Mouse (Mus musculus) erythroblast, adult 5-6 weeks (primary cell): ENCODE results near the gene Stac3. TPM values are rescaled to one million over a fixed set of nuclear protein-coding genes. Genes with fewer than 3 reads are reported as not detected.
A peak's percentile ranks its signal among the peaks of the same experiment; 100 is the strongest.

Experiments used
- ATAC-seq: replicated peaks from 2 replicates; pipeline ENCODE4 v1.8.0; 2016; ENCODE audit warnings: moderate number of reproducible peaks, mild to moderate bottlenecking, moderate TSS enrichment, inconsistent platforms; ENCODE audit not compliant: poor library complexity, low FRiP score, severe bottlenecking
- total RNA-seq, 2 experiments: library from RNA; stranded (forward) in 1 of 2; stranded (reverse) in 1 of 2; fragments of 150-400 nt in 1 of 2; fragments of 200-764, 138-1000 nt in 1 of 2; gene quantifications; 2 replicates each; pipeline versions ENCODE4 v1.2.3 to v1.2.4; 2015 to 2017; ENCODE audit warnings: low replicate concordance in 2 of 2

Gene Stac3
- total RNA-seq, 2 experiments from 2014 or later, result not detected

DNA sequence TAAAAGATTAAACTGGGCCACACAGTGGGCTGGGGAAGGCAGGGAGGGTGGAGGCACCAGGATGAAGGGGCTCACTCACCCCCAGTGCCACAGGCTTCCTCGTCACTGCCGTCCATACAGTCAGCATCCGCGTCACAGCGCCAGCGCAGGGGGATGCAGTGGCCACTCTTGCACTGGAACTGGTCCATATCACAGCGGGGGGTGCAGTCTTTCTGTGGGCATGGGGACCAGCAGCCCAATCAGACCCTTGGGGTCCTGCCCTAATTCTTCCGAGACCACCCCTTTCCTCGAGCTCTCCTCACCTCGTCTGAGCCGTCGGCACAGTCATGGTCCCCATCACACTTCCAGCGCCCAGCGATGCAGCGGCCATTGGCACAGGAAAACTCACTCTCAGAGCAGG lies 46.8 kb downstream of the Stac3 start:
- no peak for ATAC-seq

GRCm38 (mm10) chr10:127549892-127550291 lies 48.4 kb downstream of the Stac3 start:
- ATAC-seq, result no peak

GRCm38 (mm10) chr10:127555703-127556102 lies 54.2 kb downstream of the Stac3 start:
- ATAC-seq, result peak; percentile 53

DNA sequence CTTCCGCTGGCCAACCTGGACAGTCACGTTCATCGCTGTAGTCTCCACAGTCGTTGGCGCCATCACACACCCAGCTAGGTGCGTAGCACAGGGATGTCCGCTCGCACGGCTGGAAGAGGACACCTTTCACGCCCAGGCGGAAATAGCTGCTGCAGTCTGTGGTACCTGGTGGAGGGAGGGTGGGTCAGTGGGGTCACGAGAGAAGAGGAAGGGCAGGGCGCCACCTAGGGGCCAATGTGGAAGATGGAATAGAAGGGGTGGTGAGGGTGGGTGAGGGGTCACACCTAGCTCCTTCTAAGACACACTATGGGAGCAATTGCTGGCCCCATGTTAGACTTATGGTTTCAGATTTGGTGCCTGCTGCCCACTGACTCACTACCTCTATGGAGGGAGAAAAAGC lies 55.9 kb downstream of the Stac3 start:
- ATAC-seq, result no peak

Other genes starting within 250 kb of the Stac3 start
- 0.42 TPM in 1 of 2 replicates, not detected in the other for gene Kif5a, start 238.3 kb upstream of the Stac3 start, total RNA-seq (2015; ENCODE audit: low replicate concordance)
- under 0.01 TPM in 1 of 2 replicates, not detected in the other for gene Kif5a, start 238.3 kb upstream of the Stac3 start, total RNA-seq (2017; ENCODE audit: low replicate concordance)
- gene Dctn2, start 235.3 kb upstream of the Stac3 start, total RNA-seq (2015; ENCODE audit: low replicate concordance), result 32.5 and 59.1 TPM in 2 replicates
- 73.0 and 77.9 TPM in 2 replicates for gene Dctn2, start 235.3 kb upstream of the Stac3 start, total RNA-seq (2017; ENCODE audit: low replicate concordance)
- gene Mbd6, start 212.7 kb upstream of the Stac3 start, total RNA-seq (2015; ENCODE audit: low replicate concordance), result 22.4 and 33.0 TPM in 2 replicates
- gene Mbd6, start 212.7 kb upstream of the Stac3 start, total RNA-seq (2017; ENCODE audit: low replicate concordance), result 6.1 and 7.1 TPM in 2 replicates
- 35.1 and 38.8 TPM in 2 replicates for gene Mars, start 189.9 kb upstream of the Stac3 start, total RNA-seq (2015; ENCODE audit: low replicate concordance)
- 43.5 and 45.6 TPM in 2 replicates for gene Mars, start 189.9 kb upstream of the Stac3 start, total RNA-seq (2017; ENCODE audit: low replicate concordance)
- gene Arhgap9, start 179.7 kb upstream of the Stac3 start, total RNA-seq (2015; ENCODE audit: low replicate concordance), result 19.9 and 21.1 TPM in 2 replicates
- 14.6 and 18.7 TPM in 2 replicates for gene Arhgap9, start 179.7 kb upstream of the Stac3 start, total RNA-seq (2017; ENCODE audit: low replicate concordance)
- not detected in 2 replicates for gene Gli1, start 159.7 kb upstream of the Stac3 start, total RNA-seq (2015; ENCODE audit: low replicate concordance)
- not detected in 2 replicates for gene Gli1, start 159.7 kb upstream of the Stac3 start, total RNA-seq (2017; ENCODE audit: low replicate concordance)
- gene Inhbe, start 147.3 kb upstream of the Stac3 start, total RNA-seq (2015; ENCODE audit: low replicate concordance), result not detected in 2 replicates
- gene Inhbe, start 147.3 kb upstream of the Stac3 start, total RNA-seq (2017; ENCODE audit: low replicate concordance), result not detected in 2 replicates
- gene Inhbc, start 131.3 kb upstream of the Stac3 start, total RNA-seq (2015; ENCODE audit: low replicate concordance), result not detected in 2 replicates
- gene Inhbc, start 131.3 kb upstream of the Stac3 start, total RNA-seq (2017; ENCODE audit: low replicate concordance), result not detected in 2 replicates
- gene R3hdm2, start 121.4 kb upstream of the Stac3 start, total RNA-seq (2015; ENCODE audit: low replicate concordance), result 25.7 and 34.9 TPM in 2 replicates
- gene R3hdm2, start 121.4 kb upstream of the Stac3 start, total RNA-seq (2017; ENCODE audit: low replicate concordance), result 17.7 and 18.3 TPM in 2 replicates
- gene Ndufa4l2, start 13.3 kb downstream of the Stac3 start, total RNA-seq (2015; ENCODE audit: low replicate concordance), result not detected in 2 replicates
- not detected in 2 replicates for gene Ndufa4l2, start 13.3 kb downstream of the Stac3 start, total RNA-seq (2017; ENCODE audit: low replicate concordance)
- gene Shmt2, start 20.8 kb downstream of the Stac3 start, total RNA-seq (2015; ENCODE audit: low replicate concordance), result 17.9 and 19.9 TPM in 2 replicates
- gene Shmt2, start 20.8 kb downstream of the Stac3 start, total RNA-seq (2017; ENCODE audit: low replicate concordance), result 12.3 and 18.3 TPM in 2 replicates
- not detected in 2 replicates for gene Nxph4, start 32.9 kb downstream of the Stac3 start, total RNA-seq (2015; ENCODE audit: low replicate concordance)
- not detected in 2 replicates for gene Nxph4, start 32.9 kb downstream of the Stac3 start, total RNA-seq (2017; ENCODE audit: low replicate concordance)
- 11.9 and 14.0 TPM in 2 replicates for gene Lrp1, start 119.5 kb downstream of the Stac3 start, total RNA-seq (2015; ENCODE audit: low replicate concordance)
- 9.7 and 17.0 TPM in 2 replicates for gene Lrp1, start 119.5 kb downstream of the Stac3 start, total RNA-seq (2017; ENCODE audit: low replicate concordance)
- gene Stat6, start 141.3 kb downstream of the Stac3 start, total RNA-seq (2015; ENCODE audit: low replicate concordance), result 15.7 and 16.7 TPM in 2 replicates
- gene Stat6, start 141.3 kb downstream of the Stac3 start, total RNA-seq (2017; ENCODE audit: low replicate concordance), result 15.9 and 27.1 TPM in 2 replicates
- gene Nemp1, start 165.2 kb downstream of the Stac3 start, total RNA-seq (2015; ENCODE audit: low replicate concordance), result 11.0 and 13.2 TPM in 2 replicates
- gene Nemp1, start 165.2 kb downstream of the Stac3 start, total RNA-seq (2017; ENCODE audit: low replicate concordance), result 12.4 and 14.3 TPM in 2 replicates
- gene Nab2, start 166.9 kb downstream of the Stac3 start, total RNA-seq (2015; ENCODE audit: low replicate concordance), result 0.96 TPM in 1 of 2 replicates, not detected in the other
- gene Nab2, start 166.9 kb downstream of the Stac3 start, total RNA-seq (2017; ENCODE audit: low replicate concordance), result 0.60 TPM in 1 of 2 replicates, not detected in the other
- 0.42 TPM in 1 of 2 replicates, not detected in the other for gene Myo1a, start 203.5 kb downstream of the Stac3 start, total RNA-seq (2015; ENCODE audit: low replicate concordance)
- not detected in 2 replicates for gene Myo1a, start 203.5 kb downstream of the Stac3 start, total RNA-seq (2017; ENCODE audit: low replicate concordance)
- gene Tac2, start 222.8 kb downstream of the Stac3 start, total RNA-seq (2015; ENCODE audit: low replicate concordance), result 6.9 and 8.3 TPM in 2 replicates
- 3.3 and 4.5 TPM in 2 replicates for gene Tac2, start 222.8 kb downstream of the Stac3 start, total RNA-seq (2017; ENCODE audit: low replicate concordance)
- gene Zbtb39, start 237.9 kb downstream of the Stac3 start, total RNA-seq (2015; ENCODE audit: low replicate concordance), result 0.19 and 1.7 TPM in 2 replicates
- gene Zbtb39, start 237.9 kb downstream of the Stac3 start, total RNA-seq (2017; ENCODE audit: low replicate concordance), result 0.28 and 1.3 TPM in 2 replicates